Mouse (Mus musculus) bone marrow, adult 2 months (tissue): Measurements from ENCODE around the gene Fmc1.

ENCODE experiments used
- CTCF ChIP-seq: fragments of 200-500 bp; IDR thresholded peaks from 2 replicates; pipeline ENCODE4 v1.5.1; 2011; ENCODE audit warnings: low read length, control low read depth; ENCODE audit not compliant: control insufficient read depth, insufficient read depth
- POLR2A ChIP-seq: fragments of 200-500 bp; IDR thresholded peaks from 2 replicates; pipeline ENCODE4 v1.6.1; 2011; ENCODE audit warnings: low read depth, mild to moderate bottlenecking, control low read depth, low read length, borderline replicate concordance; ENCODE audit not compliant: control insufficient read depth

DNA sequence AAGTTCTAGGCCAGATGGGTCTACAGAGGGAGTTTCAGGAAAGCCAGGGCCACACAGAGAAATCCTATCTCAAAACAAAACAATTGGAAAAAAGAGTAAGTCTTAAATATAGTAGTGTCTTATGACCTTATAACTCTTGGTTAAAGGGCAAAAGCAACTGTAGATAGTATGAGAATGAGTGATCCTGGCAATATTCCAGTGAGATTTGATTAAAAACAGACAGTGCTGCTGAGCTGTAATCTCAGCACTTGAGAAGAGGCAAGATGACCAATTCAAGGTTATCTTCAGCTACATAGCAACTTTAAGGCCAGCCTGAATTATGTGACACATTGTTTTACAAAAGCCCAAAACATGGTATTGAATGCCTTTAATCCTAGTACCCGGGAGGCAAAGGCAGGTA is 14.4 kb downstream of the Fmc1 start:
- TF ChIP-seq POLR2A (no peak), CTCF (no peak)
